ENCODE assay signal across 10 mouse cellular contexts in the genomic region with DNA sequence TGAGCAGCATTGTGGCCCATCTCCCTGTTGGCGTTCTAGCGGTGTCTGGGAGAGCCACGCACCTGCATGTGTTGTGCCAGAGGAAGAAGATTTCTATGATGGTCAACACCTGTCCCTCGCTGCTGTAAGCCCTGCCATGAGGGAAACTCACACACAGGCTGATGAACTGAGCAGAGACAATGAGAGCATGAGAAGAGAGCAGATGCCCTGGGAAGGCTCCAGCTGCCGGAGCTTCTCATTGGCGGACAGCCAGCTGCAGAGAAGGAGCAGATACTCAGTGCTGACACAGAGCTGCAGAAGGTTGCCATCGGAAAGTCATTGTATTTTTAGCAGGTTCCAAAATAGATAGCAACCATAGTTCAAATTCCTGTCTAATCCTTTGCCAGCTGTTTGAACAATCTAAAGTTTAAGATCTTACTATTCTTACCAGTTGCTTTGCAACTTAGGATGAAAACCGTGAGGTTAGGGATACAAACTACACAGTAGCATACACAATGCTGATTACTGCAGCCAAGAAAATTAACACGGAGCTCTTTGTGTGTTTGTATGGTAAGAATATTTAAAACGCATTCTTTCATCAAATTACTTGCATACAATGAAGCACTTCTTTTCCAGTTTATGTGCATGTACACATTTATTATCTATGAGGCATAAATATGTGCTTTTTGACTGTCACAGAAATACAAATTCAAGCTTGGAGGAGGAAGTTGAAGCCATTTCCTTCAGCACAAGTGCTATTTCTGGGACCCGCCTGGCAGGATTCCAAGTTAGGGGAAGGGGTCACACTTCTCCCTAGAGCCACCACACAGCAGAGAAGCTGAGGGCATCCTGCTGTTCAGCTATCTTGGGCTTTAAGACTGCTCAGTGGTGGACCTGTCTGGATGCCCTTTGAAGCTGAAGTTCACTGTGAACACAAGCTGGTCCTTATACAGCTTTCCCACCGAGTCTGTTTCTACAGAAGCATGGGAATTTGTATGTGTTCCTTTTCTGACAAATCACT. TPM values are rescaled to one million over a fixed set of nuclear protein-coding genes. Genes with fewer than 3 reads are reported as not detected.
DNase-seq lines count a peak whose midpoint lies in the region; ATAC-seq lines count a peak whose summit lies in the region.
"Had no signal": no experiment of that assay in that cellular context is flagged by ENCODE, and none has a peak within 500 bp of the region (broad histone marks: within the 10 kb centered on the region; RNA-seq: fewer than 3 reads in every experiment).

No protein-coding gene starts in this region.

- H3K27me3 ChIP-seq in lung, embryonic 16.5 days (ENCODE audit: control insufficient read depth, insufficient read depth, low read depth, low read length) = no peaks in the 10 kb centered on the region

- DNase-seq in lung, adult 18-20 months = no peak
- peak; percentile 85 to 89 for DNase-seq in cerebellum, postnatal 14 days
- DNase-seq in heart, adult 9 months (ENCODE audit: low spot score in 2 of 2) = peak; percentile 33 to 45
- DNase-seq in layer of hippocampus, adult 18-20 months (ENCODE audit: low spot score in 2 of 2) = peak; percentile 46 to 85
- DNase-seq in lung, postnatal 4 days = peak; percentile 36 to 53
- DNase-seq in telencephalon, adult 2 months (ENCODE audit: low read depth, low spot score) = peak; percentile 72

- 0 out of 2 replicates have a peak overlapping the region, but pooled peaks have one; percentile 29 for H3K27ac ChIP-seq in lung, embryonic 16.5 days (ENCODE audit: low read length)

- peak; percentile 86 for ATAC-seq in lung, embryonic 16.5 days (ENCODE audit: low read depth)
- ATAC-seq in megakaryocyte, adult 5-6 weeks (ENCODE audit: poor library complexity, severe bottlenecking) = no peak

- peak overlapping the region; percentile 16; the same call in 1 of the 2 replicates for H3K4me2 ChIP-seq in lung, embryonic 16.5 days (ENCODE audit: low read depth, low read length)

- WGBS in lung, embryonic 16.5 days = 33% methylated on average over 12 of the region's 12 CpGs

- H3K9ac ChIP-seq in lung, embryonic 16.5 days (ENCODE audit: low read length) = no peak overlapping the region

- peaks cover 7% of the 10 kb centered on the region for H3K4me1 ChIP-seq in lung, embryonic 16.5 days (replicated peaks; ENCODE audit: control insufficient read depth, insufficient read depth, low read length)

- H3K36me3 ChIP-seq in lung, embryonic 16.5 days (ENCODE audit: control insufficient read depth, insufficient read depth, low read length) = no peaks in the 10 kb centered on the region

- no peak overlapping the region for H3K4me3 ChIP-seq in lung, embryonic 16.5 days (ENCODE audit: low read length)

- no peaks in the 10 kb centered on the region for H3K9me3 ChIP-seq in lung, embryonic 16.5 days (ENCODE audit: control insufficient read depth, low read length)

RNA-seq across cellular contexts. Expression of a gene that starts 42.6 kb away (rescaled TPM):
- polyA plus RNA-seq in lung, embryonic 16.5 days (2015; fragmentation: Nextera tagmentation; extraction: Ambion mirVana) = 0.05 and 0.10 TPM in 2 replicates
- 1 to 10 TPM in 1 of 2 experiments, under 1 TPM in 1; 0.86 to 1.5 TPM for total RNA-seq in layer of hippocampus, adult 18-20 months (2021)
- not detected in 2 replicates for total RNA-seq in megakaryocyte, adult 5-6 weeks (2015)
- total RNA-seq in megakaryocyte, adult 5-6 weeks (2017) = not detected in 2 replicates
- total RNA-seq: MEL had no signal
- polyA plus RNA-seq: small intestine, adult 2 months had no signal

Comparison
In these comparisons a context has a peak if more than half of its experiments do, and no peak if none do; other contexts are left out.
1. DNase-seq: peak in cerebellum, postnatal 14 days (2 of 2), heart, adult 9 months (2 of 2), layer of hippocampus, adult 18-20 months (2 of 2), lung, postnatal 4 days (2 of 2) and telencephalon, adult 2 months (single experiment); none in lung, adult 18-20 months (0 of 2).